Mouse (Mus musculus) intestine, embryonic 14.5 days (tissue): Measurements from ENCODE around the gene Tead2. TPM values are rescaled to one million over a fixed set of nuclear protein-coding genes. Genes with fewer than 3 reads are reported as not detected.
A peak's percentile ranks its signal among the peaks of the same experiment; 100 is the strongest.

ENCODE experiments used
- ATAC-seq: fragments of 200-750 bp; cut with Nextera tagmentation; replicated peaks from 2 replicates; pipeline ENCODE4 v1.8.0; 2017; ENCODE audit warnings: low read depth, moderate number of reproducible peaks, moderate TSS enrichment, moderate library complexity; ENCODE audit not compliant: low FRiP score, low TSS enrichment
- DNase-seq: peaks from one replicate; pipeline ENCODE4 v3.0.0-alpha.2; 2018; ENCODE audit warnings: low spot score
- H3K27ac ChIP-seq: fragments of 300-500 bp; sonication (generic); 2 replicates; pipeline ENCODE4 v1.5.1; 2014; ENCODE audit warnings: low read depth, mild to moderate bottlenecking, control low read depth
- H3K27me3 ChIP-seq: fragments of 300-500 bp; sonication (generic); replicated peaks from 2 replicates; pipeline ENCODE4 v1.6.1; 2014; ENCODE audit warnings: low read length, control low read depth; ENCODE audit not compliant: control insufficient read depth, insufficient read depth
- H3K36me3 ChIP-seq: fragments of 300-500 bp; sonication (generic); 2 replicates; pipeline ENCODE4 v1.6.1; 2014; ENCODE audit warnings: low read length, control low read depth; ENCODE audit not compliant: control insufficient read depth, insufficient read depth
- H3K4me1 ChIP-seq: fragments of 300-500 bp; sonication (generic); replicated peaks from 2 replicates; pipeline ENCODE4 v1.6.1; 2014; ENCODE audit warnings: low read length, control low read depth, mixed read lengths; ENCODE audit not compliant: control insufficient read depth, insufficient read depth
- H3K4me2 ChIP-seq: fragments of 300-500 bp; sonication (generic); 2 replicates; pipeline ENCODE4 v1.6.1; 2014; ENCODE audit warnings: low read length
- H3K4me3 ChIP-seq: fragments of 300-500 bp; sonication (generic); 2 replicates; pipeline ENCODE4 v1.5.1; 2014; ENCODE audit warnings: low read depth, low read length, control low read depth, mixed read lengths
- H3K9ac ChIP-seq: fragments of 300-500 bp; sonication (generic); 2 replicates; pipeline ENCODE4 v1.6.1; 2014; ENCODE audit warnings: mild to moderate bottlenecking, low read length
- H3K9me3 ChIP-seq: fragments of 300-500 bp; sonication (generic); 2 replicates; pipeline ENCODE4 v1.6.1; 2016; ENCODE audit warnings: low read length, control low read depth; ENCODE audit not compliant: control insufficient read depth
- WGBS: fragments of 180-500 bp; shearing (Covaris S2); extraction: QIAGEN DNeasy Blood & Tissue Kit; methylation state at CpG from one replicate; pipeline ENCODE4 v1.1.7; 2014; 5-methylcytosine and 5-hydroxymethylcytosine counted together
- polyA plus RNA-seq: library from polyadenylated mRNA; unstranded; fragments of >200 nt; fragmentation: Nextera tagmentation; extraction: Ambion mirVana; gene quantifications from 2 replicates; pipeline ENCODE4 v1.2.1, GENCODE M21; 2014

The Tead2 gene
- polyA plus RNA-seq, 1 experiment from 2014 or later = 129 TPM

DNA sequence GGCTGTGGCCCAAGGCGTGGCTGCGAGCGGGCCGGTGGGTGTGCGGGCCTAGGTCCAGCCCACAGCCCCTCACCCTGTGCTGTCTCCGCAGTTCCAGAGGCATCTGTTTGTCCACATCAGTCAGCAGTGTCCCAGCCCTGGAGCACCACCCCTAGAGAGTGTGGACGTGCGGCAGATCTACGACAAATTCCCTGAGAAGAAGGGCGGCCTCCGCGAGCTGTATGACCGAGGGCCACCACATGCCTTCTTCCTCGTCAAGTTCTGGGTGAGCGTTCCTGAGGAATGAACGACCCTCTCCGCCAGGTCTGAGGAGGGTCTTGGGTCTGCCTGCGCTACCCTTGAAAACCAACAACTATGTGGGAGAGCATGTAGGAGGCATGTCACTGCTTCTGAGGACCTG is 13.0 kb downstream of the Tead2 start:
- no peak overlapping the region for H3K9ac ChIP-seq
- WGBS = 95% methylated on average over 18 of the region's 18 CpGs
- no peaks in the 10 kb centered on the region for H3K9me3 ChIP-seq
- H3K27ac ChIP-seq = no peak overlapping the region
- peaks cover 6% of the 10 kb centered on the region; the same call in 1 of the 2 replicates for H3K4me1 ChIP-seq
- DNase-seq (no peak), ATAC-seq (no peak)
- H3K36me3 ChIP-seq = peaks cover 92% of the 10 kb centered on the region
- no peaks in the 10 kb centered on the region for H3K27me3 ChIP-seq
- H3K4me2 ChIP-seq = no peak overlapping the region
- no peak overlapping the region for H3K4me3 ChIP-seq

DNA sequence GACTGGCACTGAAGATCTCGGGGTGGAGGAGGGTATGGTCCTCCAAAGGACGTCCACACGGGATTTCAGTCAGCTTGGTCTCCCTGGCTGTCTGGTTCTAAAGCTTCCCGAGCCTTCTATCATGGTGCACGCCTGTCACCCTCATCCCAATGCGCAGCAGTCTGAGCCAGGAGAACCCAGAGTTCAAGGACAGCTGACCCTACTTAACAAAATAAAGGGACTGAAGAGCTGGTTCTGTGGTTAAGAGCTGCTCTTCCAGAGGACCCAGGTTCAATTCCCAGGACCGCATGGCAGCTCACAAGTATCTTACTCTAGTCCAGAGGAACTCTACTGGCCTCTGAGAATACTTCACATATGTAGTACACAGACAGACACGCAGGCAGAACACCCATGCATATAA is 13.5 kb downstream of the Tead2 start:
- ATAC-seq = no peak

DNA sequence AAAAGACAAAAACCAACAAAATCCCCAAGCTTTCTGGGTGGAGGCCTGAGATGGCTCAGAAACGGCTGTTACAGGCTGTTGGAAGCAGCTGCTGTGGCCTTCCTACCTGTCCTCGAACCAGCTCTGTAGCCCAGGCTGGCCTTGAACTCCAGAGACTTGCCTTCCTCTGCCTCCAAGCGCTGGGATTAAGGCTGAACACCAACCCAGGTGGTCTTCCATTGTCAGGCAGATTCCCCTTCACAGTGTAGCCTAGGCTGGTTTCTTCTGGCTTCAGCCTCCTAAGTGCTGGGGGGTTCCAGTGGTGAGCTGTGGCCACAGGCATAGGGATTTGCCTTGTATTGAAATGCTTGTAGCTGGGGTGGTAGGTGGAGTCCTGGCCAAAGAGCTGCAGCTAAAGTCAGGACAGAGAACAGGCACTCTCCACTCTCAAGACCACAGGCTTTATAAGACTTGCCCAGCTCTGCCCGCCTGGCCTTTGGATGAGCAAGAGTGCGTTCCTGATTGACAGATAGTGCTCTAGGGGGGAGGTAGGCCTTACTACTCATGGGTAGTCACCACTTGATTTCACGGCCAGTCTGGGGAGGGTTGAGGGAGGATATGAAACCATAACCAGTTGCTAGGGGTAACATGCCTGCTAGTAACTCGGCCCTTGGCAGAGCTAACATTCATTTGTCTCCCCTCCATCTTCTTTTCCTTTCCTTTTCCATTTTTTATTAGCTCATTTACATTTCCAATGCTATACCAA is 14.1 kb downstream of the Tead2 start:
- Histone ChIP-seq H3K36me3 (peaks cover 86% of the 10 kb centered on the region), H3K4me1 (peaks cover 14% of the 10 kb centered on the region), H3K4me3 (no peak overlapping the region), H3K9ac (no peak overlapping the region), H3K27ac (no peak overlapping the region), H3K27me3 (no peaks in the 10 kb centered on the region), H3K9me3 (no peaks in the 10 kb centered on the region), H3K4me2 (no peak overlapping the region)
- ATAC-seq = no peak
- no peak for DNase-seq
- 88% methylated on average over 7 of the region's 7 CpGs for WGBS

More for the DNA sequence above, 13.5 kb downstream of the Tead2 start:
- DNase-seq = no peak
- Histone ChIP-seq H3K27ac (no peak overlapping the region), H3K27me3 (no peaks in the 10 kb centered on the region), H3K9ac (no peak overlapping the region), H3K36me3 (peaks cover 91% of the 10 kb centered on the region), H3K4me3 (no peak overlapping the region), H3K4me2 (no peak overlapping the region), H3K9me3 (no peaks in the 10 kb centered on the region), H3K4me1 (peaks cover 11% of the 10 kb centered on the region)
- WGBS = 90% methylated on average over 8 of the region's 8 CpGs

DNA sequence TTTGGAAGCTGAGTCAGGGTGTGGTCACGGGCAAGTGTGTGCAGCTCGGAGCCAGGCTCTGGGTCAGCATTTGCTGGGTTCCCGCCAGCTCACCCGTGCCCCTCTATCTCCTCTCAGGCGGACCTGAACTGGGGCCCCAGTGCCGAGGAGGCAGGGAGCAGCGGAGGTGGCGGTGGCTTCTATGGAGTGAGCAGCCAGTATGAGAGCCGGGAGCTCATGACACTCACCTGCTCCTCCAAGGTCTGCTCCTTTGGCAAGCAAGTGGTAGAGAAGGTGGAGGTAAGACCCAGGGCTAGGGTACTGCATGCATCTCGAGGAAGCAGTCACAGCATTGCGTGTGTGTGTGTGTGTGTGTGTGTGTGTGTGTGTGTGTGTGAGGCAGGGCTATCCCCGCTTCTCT is 15.6 kb downstream of the Tead2 start:
- ATAC-seq = no peak
- Histone ChIP-seq H3K27ac (no peak overlapping the region), H3K36me3 (peaks cover 70% of the 10 kb centered on the region), H3K4me2 (no peak overlapping the region), H3K9ac (no peak overlapping the region), H3K27me3 (no peaks in the 10 kb centered on the region), H3K4me1 (peaks cover 24% of the 10 kb centered on the region), H3K9me3 (no peaks in the 10 kb centered on the region), H3K4me3 (no peak overlapping the region)
- no peak for DNase-seq
- WGBS = 86% methylated on average over 12 of the region's 12 CpGs

GRCm38 (mm10) chr7:45231941-45232340 is 16.4 kb downstream of the Tead2 start:
- Histone ChIP-seq H3K27me3 (no peaks in the 10 kb centered on the region), H3K4me2 (no peak overlapping the region), H3K36me3 (peaks cover 62% of the 10 kb centered on the region), H3K4me1 (peaks cover 24% of the 10 kb centered on the region), H3K9ac (no peak overlapping the region), H3K4me3 (no peak overlapping the region), H3K27ac (no peak overlapping the region), H3K9me3 (no peaks in the 10 kb centered on the region)
- 71% methylated on average over 11 of the region's 11 CpGs for WGBS
- ATAC-seq (no peak), DNase-seq (no peak)

GRCm38 (mm10) chr7:45232716-45233465 is 17.3 kb downstream of the Tead2 start:
- Histone ChIP-seq H3K4me1 (peaks cover 24% of the 10 kb centered on the region), H3K9ac (no peak overlapping the region), H3K36me3 (peaks cover 54% of the 10 kb centered on the region), H3K9me3 (no peaks in the 10 kb centered on the region), H3K27ac (no peak overlapping the region), H3K4me3 (no peak overlapping the region), H3K4me2 (no peak overlapping the region), H3K27me3 (no peaks in the 10 kb centered on the region)
- no peak for ATAC-seq
- WGBS = 69% methylated on average over 13 of the region's 13 CpGs
- no peak for DNase-seq

DNA sequence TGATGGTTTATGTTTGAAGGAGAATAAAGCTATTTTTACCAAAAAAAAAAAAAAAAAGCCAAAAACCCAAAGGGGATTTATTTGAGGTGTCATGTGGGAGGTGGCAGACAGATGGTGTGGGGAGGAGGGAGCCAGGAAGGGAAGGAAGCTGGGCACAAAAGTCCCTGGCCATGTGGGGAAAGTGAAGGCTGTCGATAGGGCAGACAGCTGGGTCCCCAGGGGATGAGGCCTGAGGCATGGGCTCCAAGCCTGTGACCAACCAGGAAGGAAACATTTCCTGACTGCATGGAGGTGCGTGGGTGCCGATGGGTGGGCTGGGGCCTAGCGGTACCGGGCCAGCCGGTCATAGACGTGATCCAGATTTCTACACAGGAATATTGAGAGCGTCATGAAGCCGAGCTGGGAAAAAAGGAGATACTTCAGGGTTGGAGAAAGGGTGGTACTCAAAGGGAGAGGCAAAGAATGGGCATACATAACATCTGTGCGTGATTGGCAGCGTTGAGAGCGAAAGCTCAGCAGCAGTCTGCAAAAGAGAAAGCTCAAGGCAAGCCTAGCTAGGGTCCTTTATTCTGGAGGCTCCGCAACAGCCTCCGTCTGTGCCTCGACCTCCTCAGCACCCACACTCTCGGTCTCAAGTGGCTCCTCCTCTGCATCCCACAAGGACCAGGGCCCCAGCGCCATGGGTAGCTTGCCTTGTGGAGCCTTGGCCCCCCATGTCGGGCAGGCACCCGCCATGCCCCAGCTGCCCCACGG is 18.2 kb downstream of the Tead2 start:
- H3K9ac ChIP-seq = 0 out of 2 replicates have a peak overlapping the region, but pooled peaks have one; percentile 4
- H3K27me3 ChIP-seq = no peaks in the 10 kb centered on the region
- H3K4me1 ChIP-seq = peaks cover 24% of the 10 kb centered on the region
- H3K27ac ChIP-seq = 0 out of 2 replicates have a peak overlapping the region, but pooled peaks have one; percentile 55
- no peak for ATAC-seq
- 33% methylated on average over 20 of the region's 20 CpGs for WGBS
- H3K9me3 ChIP-seq = no peaks in the 10 kb centered on the region
- H3K36me3 ChIP-seq = peaks cover 46% of the 10 kb centered on the region
- H3K4me2 ChIP-seq = peak overlapping the region; percentile 22; the same call in 1 of the 2 replicates
- H3K4me3 ChIP-seq = no peak overlapping the region
- no peak for DNase-seq

- ATAC-seq (peak; percentile 14; the same call in 1 of the 2 replicates), DNase-seq (peak; percentile 76)
- Histone ChIP-seq H3K27ac (peak overlapping the region; percentile 55), H3K27me3 (no peaks in the 10 kb centered on the region), H3K9ac (no peak overlapping the region), H3K4me3 (no peak overlapping the region), H3K4me1 (peaks cover 24% of the 10 kb centered on the region), H3K4me2 (peak overlapping the region; percentile 47), H3K9me3 (no peaks in the 10 kb centered on the region), H3K36me3 (peaks cover 39% of the 10 kb centered on the region)
- WGBS = 10% methylated on average over 29 of the region's 29 CpGs
Observed at GRCm38 (mm10) chr7:45234333-45234841, 18.8 kb downstream of the Tead2 start.
